Mouse (Mus musculus) brain, embryonic 14.5 days (tissue): Measurements from ENCODE around the gene Ppp1cc.

ENCODE experiments used
- CTCF ChIP-seq: fragments of 200-500 bp; IDR thresholded peaks from 2 replicates; pipeline ENCODE4 v1.5.1; 2012; ENCODE audit warnings: inconsistent platforms, mild to moderate bottlenecking, moderate library complexity, borderline replicate concordance; ENCODE audit not compliant: insufficient read depth, insufficient read length; ENCODE audit errors: extremely low read depth
- POLR2A ChIP-seq: fragments of 200-500 bp; IDR thresholded peaks from 2 replicates; pipeline ENCODE4 v1.6.1; 2012; ENCODE audit warnings: mild to moderate bottlenecking, inconsistent platforms, borderline replicate concordance; ENCODE audit not compliant: poor library complexity, insufficient read depth, insufficient read length, severe bottlenecking; ENCODE audit errors: extremely low read depth

DNA sequence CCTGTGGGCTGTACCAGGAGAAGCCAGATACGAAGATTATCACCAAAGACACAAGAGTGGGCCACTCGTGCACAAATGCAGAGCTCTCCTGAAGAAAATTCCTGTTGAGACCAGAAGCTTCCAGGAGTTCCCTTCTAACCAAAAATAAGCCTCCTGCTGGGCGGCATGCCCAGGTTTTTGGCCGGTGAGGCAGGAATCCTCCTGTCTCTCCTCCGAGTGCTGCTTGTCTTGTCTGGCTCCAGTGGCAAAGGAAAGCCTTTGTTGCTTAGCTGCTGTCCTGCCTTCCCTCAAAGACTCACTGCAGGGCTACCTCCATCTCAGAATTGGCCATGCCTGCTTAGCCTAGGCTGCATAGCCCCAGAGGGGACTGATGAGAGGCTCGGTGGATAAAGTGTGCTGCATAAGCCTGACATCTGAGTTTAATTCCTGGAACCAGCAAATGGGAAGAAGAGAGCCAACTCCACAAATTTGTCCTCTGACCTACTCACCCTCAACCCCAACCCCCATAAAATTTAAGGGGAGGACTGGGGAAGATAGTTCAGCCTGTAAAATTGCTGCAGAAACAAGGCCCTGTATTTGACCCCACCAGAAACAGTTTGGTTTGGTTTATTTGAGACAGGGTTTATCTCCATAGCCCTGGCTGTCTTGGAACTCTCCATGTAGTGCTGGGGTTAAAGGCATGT is 7.3 kb downstream of the Ppp1cc start:
- TF ChIP-seq CTCF (no peak), POLR2A (no peak)
